Comparison of ENCODE assay signal across 11 mouse cellular contexts in the genomic region with DNA sequence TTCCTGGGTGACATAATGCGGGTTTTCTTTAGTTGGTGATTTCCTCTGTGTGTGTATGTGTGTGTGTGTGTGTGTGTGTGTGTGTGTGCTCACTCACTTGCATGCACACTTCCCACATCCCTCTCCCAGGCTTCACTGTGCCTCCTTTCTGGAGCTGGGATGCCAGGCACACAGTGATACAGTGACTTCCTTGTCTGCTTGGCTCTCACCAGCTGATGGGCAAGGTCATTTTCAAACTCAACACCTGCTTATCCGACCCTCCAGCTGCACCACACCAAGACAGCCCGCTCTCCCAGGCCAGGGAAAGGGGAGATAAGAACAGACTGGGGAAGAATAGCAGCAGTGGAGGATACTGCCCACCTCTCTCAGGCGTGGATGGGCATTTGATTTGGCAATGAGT. TPM values are rescaled to one million over a fixed set of nuclear protein-coding genes. Genes with fewer than 3 reads are reported as not detected.
A peak's percentile ranks its signal among the peaks of the same experiment; 100 is the strongest.
DNase-seq lines count a peak whose midpoint lies in the region; ATAC-seq lines count a peak whose summit lies in the region.
"Had no signal": no experiment of that assay in that cellular context is flagged by ENCODE, and none has a peak within 500 bp of the region (broad histone marks: within the 10 kb centered on the region; RNA-seq: fewer than 3 reads in every experiment).

No protein-coding gene starts in this region.

- no peak for DNase-seq in hindbrain, embryonic 11.5 days (ENCODE audit: low spot score)
- peak; percentile 48 for DNase-seq in MEL-GATA-1-ER (ENCODE audit: extremely low read depth, low read depth)
- no peak for DNase-seq in embryonic facial prominence, embryonic 14.5 days (ENCODE audit: low spot score)
- no peak for DNase-seq in frontal cortex, adult 2 months (ENCODE audit: extremely low spot score in 1 of 2, low spot score in 1 of 2)
- DNase-seq: adrenal gland, postnatal 36 days; cerebellum, adult 11-12 months; lung, adult 2 months; thymus, postnatal 25 days had no signal

- H3K27me3 ChIP-seq in hindbrain, embryonic 13.5 days, result no peaks in the 10 kb centered on the region
- no peaks in the 10 kb centered on the region for H3K27me3 ChIP-seq in hindbrain, embryonic 11.5 days (ENCODE audit: control insufficient read depth, insufficient read depth, low read length)
- H3K27me3 ChIP-seq in embryonic facial prominence, embryonic 14.5 days (replicated peaks; ENCODE audit: control insufficient read depth, insufficient read depth, low read length), result no peaks in the 10 kb centered on the region
- H3K27me3 ChIP-seq in intestine, embryonic 16.5 days (replicated peaks; ENCODE audit: control insufficient read depth, insufficient read depth, low read length), result no peaks in the 10 kb centered on the region

- H3K36me3 ChIP-seq in hindbrain, embryonic 13.5 days, result no peaks in the 10 kb centered on the region
- no peaks in the 10 kb centered on the region for H3K36me3 ChIP-seq in hindbrain, embryonic 11.5 days (ENCODE audit: control insufficient read depth, insufficient read depth, low read length)
- H3K36me3 ChIP-seq in embryonic facial prominence, embryonic 14.5 days (ENCODE audit: control insufficient read depth, insufficient read depth, low read length), result no peaks in the 10 kb centered on the region
- H3K36me3 ChIP-seq in intestine, embryonic 16.5 days (ENCODE audit: control insufficient read depth, insufficient read depth, low read length), result no peaks in the 10 kb centered on the region

- H3K9me3 ChIP-seq in hindbrain, embryonic 13.5 days, result no peaks in the 10 kb centered on the region
- H3K9me3 ChIP-seq in hindbrain, embryonic 11.5 days (ENCODE audit: control insufficient read depth, low read length), result no peaks in the 10 kb centered on the region
- no peaks in the 10 kb centered on the region for H3K9me3 ChIP-seq in embryonic facial prominence, embryonic 14.5 days (ENCODE audit: control insufficient read depth, low read length)
- H3K9me3 ChIP-seq in intestine, embryonic 16.5 days (ENCODE audit: control insufficient read depth, low read length), result no peaks in the 10 kb centered on the region

- H3K4me3 ChIP-seq in hindbrain, embryonic 13.5 days, result no peak overlapping the region
- no peak overlapping the region for H3K4me3 ChIP-seq in hindbrain, embryonic 11.5 days (ENCODE audit: low read depth, low read length)
- no peak overlapping the region for H3K4me3 ChIP-seq in embryonic facial prominence, embryonic 14.5 days (ENCODE audit: low read depth, low read length)
- no peak overlapping the region for H3K4me3 ChIP-seq in intestine, embryonic 16.5 days (ENCODE audit: low read length)

- no peak overlapping the region for H3K4me2 ChIP-seq in hindbrain, embryonic 13.5 days
- H3K4me2 ChIP-seq in hindbrain, embryonic 11.5 days (replicated peaks; ENCODE audit: low read depth, low read length), result no peak overlapping the region
- no peak overlapping the region for H3K4me2 ChIP-seq in embryonic facial prominence, embryonic 14.5 days (ENCODE audit: low read depth, low read length)
- no peak overlapping the region for H3K4me2 ChIP-seq in intestine, embryonic 16.5 days (ENCODE audit: low read depth, low read length)

- no peak overlapping the region for H3K9ac ChIP-seq in hindbrain, embryonic 13.5 days
- no peak overlapping the region for H3K9ac ChIP-seq in hindbrain, embryonic 11.5 days (ENCODE audit: low read depth, low read length)
- H3K9ac ChIP-seq in embryonic facial prominence, embryonic 14.5 days (ENCODE audit: low read depth, low read length), result no peak overlapping the region
- no peak overlapping the region for H3K9ac ChIP-seq in intestine, embryonic 16.5 days (ENCODE audit: low read depth, low read length)

- peak overlapping the region; percentile 69 for H3K27ac ChIP-seq in hindbrain, embryonic 13.5 days
- H3K27ac ChIP-seq in hindbrain, embryonic 11.5 days (ENCODE audit: low read depth, low read length), result no peak overlapping the region
- H3K27ac ChIP-seq in embryonic facial prominence, embryonic 14.5 days (replicated peaks; ENCODE audit: low read depth, low read length), result no peak overlapping the region
- H3K27ac ChIP-seq in intestine, embryonic 16.5 days (ENCODE audit: low read length), result 0 out of 2 replicates have a peak overlapping the region, but pooled peaks have one; percentile 27

- WGBS in hindbrain, embryonic 13.5 days, result 63% methylated on average over 4 of the region's 4 CpGs
- WGBS in hindbrain, embryonic 11.5 days, result 87% methylated on average over 4 of the region's 4 CpGs
- WGBS in embryonic facial prominence, embryonic 14.5 days, result 81% methylated on average over 4 of the region's 4 CpGs
- WGBS in intestine, embryonic 16.5 days, result 53% methylated on average over 4 of the region's 4 CpGs

- ATAC-seq in hindbrain, embryonic 13.5 days (ENCODE audit: low FRiP score), result peak; percentile 61
- no peak for ATAC-seq in hindbrain, embryonic 11.5 days (ENCODE audit: low FRiP score)
- peak; percentile 44; the same call in 1 of the 2 replicates for ATAC-seq in embryonic facial prominence, embryonic 14.5 days (ENCODE audit: low read depth)
- peak; percentile 35; the same call in 1 of the 2 replicates for ATAC-seq in intestine, embryonic 16.5 days
- no peak for ATAC-seq in erythroid progenitor cell, adult 5-6 weeks (replicated peaks; ENCODE audit: low FRiP score, poor library complexity, severe bottlenecking)

- peaks cover 8% of the 10 kb centered on the region for H3K4me1 ChIP-seq in hindbrain, embryonic 13.5 days (replicated peaks)
- H3K4me1 ChIP-seq in hindbrain, embryonic 11.5 days (replicated peaks; ENCODE audit: control insufficient read depth, insufficient read depth, low read length), result no peaks in the 10 kb centered on the region
- peaks cover 10% of the 10 kb centered on the region for H3K4me1 ChIP-seq in embryonic facial prominence, embryonic 14.5 days (ENCODE audit: control insufficient read depth, insufficient read depth, low read length)
- peaks cover 6% of the 10 kb centered on the region; the same call in 1 of the 2 replicates for H3K4me1 ChIP-seq in intestine, embryonic 16.5 days (ENCODE audit: control insufficient read depth, insufficient read depth, low read length)

RNA-seq across cellular contexts. Expression of a gene that starts 52.5 kb away (rescaled TPM):
- polyA plus RNA-seq in hindbrain, embryonic 13.5 days (2015; fragmentation: Nextera tagmentation; extraction: Ambion mirVana), result 6.1 and 6.2 TPM in 2 replicates
- polyA plus RNA-seq in hindbrain, embryonic 11.5 days (2014; fragmentation: Nextera tagmentation; extraction: Ambion mirVana), result 3.5 and 4.4 TPM in 2 replicates
- polyA plus RNA-seq in embryonic facial prominence, embryonic 14.5 days (2014; fragmentation: Nextera tagmentation; extraction: Ambion mirVana), result 14.4 and 15.3 TPM in 2 replicates
- polyA plus RNA-seq in intestine, embryonic 16.5 days (2015; fragmentation: Nextera tagmentation; extraction: Ambion mirVana), result 12.0 and 13.0 TPM in 2 replicates
- polyA plus RNA-seq in frontal cortex, adult 2 months (2012; rRNA removed), result 38.6 and 40.2 TPM in 2 replicates
- total RNA-seq in erythroid progenitor cell, adult 5-6 weeks (2015; ENCODE audit: low replicate concordance), result 4.3 and 6.3 TPM in 2 replicates
- total RNA-seq in erythroid progenitor cell, adult 5-6 weeks (2017; ENCODE audit: low replicate concordance), result 3.9 and 5.8 TPM in 2 replicates

Comparison
In these comparisons a context has a peak if more than half of its experiments do, and no peak if none do; other contexts are left out.
1. ATAC-seq: peak in hindbrain, embryonic 13.5 days (single experiment), embryonic facial prominence, embryonic 14.5 days (single experiment) and intestine, embryonic 16.5 days (single experiment); none in hindbrain, embryonic 11.5 days (single experiment) and erythroid progenitor cell, adult 5-6 weeks (single experiment).
2. H3K27ac ChIP-seq: peak in hindbrain, embryonic 13.5 days (single experiment) and intestine, embryonic 16.5 days (single experiment); none in hindbrain, embryonic 11.5 days (single experiment) and embryonic facial prominence, embryonic 14.5 days (single experiment).